Mouse (Mus musculus): Measurements from ENCODE around the gene Fsip1. TPM values are rescaled to one million over a fixed set of nuclear protein-coding genes. Genes with fewer than 3 reads are reported as not detected.

Gene Fsip1
- total RNA-seq, 2 experiments from 2014 or later = 0.07 TPM; not detected in 1

DNA sequence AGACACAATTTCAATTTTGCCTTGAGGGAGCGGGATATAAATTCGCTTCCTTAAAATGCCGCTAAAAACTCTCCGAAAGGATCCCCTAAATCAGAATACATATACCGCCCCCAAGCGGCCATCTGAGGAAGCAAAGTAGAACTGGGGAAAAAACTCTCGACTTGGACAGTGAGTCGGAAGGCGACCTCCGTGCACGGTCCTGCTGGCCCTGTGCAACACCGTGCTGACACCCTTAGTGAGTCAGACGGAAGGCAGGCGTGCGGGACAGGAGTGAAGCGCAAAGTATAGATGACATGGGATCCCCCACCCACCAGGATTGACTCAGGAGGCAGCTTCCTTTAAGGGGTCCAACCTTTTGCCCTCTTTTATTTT lies 145.7 kb downstream of the Fsip1 start:
- ATAC-seq (ENCODE audit: poor library complexity, severe bottlenecking) = peak; percentile 73

DNA sequence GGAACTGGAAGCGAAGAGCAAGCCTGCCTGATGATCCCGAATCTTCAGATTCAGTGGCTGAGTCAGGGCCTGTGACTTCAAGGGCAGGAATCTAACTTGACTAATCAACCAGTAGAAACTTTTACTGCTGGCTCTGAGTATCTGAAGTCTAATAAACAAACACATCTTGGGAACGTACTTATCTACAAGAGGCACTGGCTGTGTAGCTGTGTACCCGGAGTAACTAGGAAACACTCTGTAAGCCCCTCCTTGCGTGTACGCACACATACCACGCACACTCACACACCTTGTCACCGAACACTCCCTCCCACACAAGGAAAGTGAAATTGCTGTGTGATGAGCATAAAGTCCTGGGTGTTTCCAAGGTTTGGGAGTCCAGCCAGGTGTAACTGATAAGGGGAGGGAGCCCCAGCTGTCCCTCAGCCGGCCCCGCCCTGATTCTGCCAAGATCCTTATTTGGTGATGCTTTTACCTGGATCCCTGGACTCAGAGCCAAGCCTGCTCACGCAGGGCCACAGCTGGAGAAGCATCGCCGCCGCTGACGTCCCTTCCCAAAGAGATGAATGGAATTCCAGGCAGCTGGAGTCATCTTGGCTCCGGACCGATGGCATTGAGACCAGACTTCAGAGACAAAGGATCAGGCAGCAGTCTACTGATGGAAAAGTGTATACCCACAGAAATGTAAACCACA lies 146.4 kb downstream of the Fsip1 start:
- ATAC-seq (ENCODE audit: poor library complexity, severe bottlenecking) = no peak

DNA sequence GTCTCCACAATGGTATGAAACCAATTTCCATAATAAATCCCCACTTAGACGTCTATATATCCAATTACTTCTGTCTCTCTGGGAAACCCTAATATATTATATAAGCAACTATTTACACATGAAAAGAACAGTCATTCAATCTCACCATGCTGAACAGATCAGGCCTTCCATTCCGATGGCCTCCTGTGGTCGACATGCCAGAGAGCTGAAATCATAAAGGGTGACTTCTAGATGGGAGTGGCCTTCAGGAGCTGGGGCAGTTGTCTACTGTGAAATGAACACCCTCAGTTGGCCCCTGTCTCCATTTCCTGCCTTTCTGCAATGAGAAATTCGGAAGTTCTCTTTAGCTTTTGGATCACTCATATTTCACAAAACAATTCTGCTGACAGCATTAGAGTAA lies 154.6 kb downstream of the Fsip1 start:
- peak; percentile 45 for ATAC-seq (ENCODE audit: poor library complexity, severe bottlenecking)

DNA sequence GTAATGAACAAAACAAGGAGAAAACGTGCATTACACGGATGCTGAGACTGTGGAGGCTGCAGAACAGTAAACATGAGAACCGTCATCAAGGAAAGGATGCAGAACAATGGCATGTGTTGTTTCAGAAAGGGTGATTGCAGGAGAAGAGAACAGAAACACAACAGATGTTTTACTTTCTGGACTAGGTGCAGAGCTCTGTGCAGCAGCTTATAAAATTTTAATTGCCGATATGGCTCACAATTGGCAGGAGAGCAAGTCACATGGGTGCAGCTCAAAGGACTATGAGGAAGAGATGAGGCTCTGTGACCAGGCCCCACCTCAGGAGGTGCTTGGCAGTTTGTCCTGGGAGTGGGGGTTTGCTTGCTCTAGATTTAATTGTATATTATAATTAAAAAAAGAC lies 157.7 kb downstream of the Fsip1 start:
- no peak for ATAC-seq (ENCODE audit: poor library complexity, severe bottlenecking)

DNA sequence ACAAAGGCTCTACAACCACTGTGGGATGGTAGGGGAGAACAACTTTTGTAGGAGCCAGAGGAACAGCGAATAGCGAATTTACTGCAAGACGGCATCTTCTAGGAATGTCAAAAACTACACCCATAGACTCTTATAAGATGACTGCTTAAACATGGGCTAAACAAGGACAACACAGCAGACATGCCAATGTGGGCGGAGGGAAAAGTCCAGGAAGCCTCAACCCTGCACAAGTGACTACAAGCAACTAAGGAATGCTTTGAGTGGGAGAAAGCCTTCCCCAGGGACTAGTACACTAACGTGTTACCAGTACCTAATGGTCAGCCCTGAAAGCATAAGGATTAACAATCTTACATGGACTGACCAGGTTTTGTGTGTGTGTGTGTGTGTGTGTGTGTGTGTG lies 165.5 kb downstream of the Fsip1 start:
- ATAC-seq (ENCODE audit: poor library complexity, severe bottlenecking) = no peak

DNA sequence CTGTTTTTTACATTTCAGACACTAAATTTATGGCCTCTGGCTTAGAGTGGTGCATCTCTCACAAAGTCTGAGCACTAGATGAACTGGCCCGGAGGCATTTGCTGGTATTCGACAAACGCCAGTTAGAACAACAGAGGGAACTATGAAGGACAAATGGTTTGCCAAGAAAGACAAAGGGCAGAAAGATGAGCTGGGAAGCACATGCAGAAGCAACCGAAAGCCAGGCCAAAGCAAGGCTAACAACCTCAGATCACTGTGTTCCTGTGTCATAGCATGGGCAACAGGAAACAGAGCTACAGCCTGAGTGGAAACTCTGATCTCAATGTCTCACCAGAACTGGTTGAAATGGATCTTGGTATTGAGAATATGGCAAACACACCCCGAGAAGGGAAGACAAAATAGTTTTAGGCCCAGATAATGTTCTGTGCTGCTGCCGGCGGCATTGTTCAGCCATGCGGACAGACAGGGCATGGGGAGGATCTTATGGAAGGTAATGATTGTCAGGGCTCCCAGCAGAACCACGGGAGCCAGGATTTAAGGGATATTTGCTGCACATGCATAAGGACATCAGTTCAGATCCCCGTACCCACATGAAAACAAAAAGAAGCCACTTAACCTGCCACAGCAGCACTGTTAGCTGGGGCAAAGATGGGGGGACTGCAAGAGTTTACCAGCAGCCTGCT lies 169.6 kb downstream of the Fsip1 start:
- no peak for ATAC-seq (ENCODE audit: poor library complexity, severe bottlenecking)

DNA sequence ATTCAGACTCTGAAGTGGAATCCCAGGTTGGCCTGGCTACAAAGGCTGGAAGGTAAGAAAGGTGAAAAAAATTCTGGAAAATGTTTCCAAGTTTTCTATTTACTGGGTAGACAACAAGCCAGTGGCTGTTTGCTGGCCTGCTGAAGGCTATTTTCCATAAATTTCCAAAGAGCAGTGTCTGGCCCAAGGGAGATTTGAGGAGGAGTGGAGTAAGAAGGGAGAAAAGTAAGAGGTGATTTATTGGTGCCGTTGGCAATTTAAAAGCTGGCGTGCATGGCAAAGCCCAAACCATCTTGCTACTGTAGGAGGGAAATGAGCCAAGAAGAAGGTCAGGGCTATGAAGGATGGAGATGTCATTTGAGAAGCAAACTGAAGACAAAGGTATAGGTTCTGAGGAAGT lies 171.1 kb downstream of the Fsip1 start:
- no peak for ATAC-seq (ENCODE audit: poor library complexity, severe bottlenecking)

DNA sequence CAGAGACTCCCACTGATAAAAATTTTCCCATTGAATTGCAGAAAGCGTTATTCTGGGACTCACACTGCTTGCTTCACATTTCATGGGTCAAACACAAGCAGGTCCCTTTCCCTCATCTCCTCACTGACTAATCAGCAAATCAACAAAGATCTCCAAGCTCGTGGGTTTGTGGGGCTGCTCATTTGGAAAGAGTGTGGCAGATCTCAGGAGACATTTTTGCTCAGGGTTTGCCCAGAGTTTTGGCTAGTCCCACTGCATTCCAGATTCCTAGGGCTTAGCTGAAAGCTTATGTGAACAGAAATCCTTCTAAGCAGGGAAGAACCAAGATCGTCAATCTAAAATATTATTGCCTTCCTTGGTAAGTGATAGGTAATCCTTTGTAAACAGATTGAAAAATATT lies 172.1 kb downstream of the Fsip1 start:
- no peak for ATAC-seq (ENCODE audit: poor library complexity, severe bottlenecking)

DNA sequence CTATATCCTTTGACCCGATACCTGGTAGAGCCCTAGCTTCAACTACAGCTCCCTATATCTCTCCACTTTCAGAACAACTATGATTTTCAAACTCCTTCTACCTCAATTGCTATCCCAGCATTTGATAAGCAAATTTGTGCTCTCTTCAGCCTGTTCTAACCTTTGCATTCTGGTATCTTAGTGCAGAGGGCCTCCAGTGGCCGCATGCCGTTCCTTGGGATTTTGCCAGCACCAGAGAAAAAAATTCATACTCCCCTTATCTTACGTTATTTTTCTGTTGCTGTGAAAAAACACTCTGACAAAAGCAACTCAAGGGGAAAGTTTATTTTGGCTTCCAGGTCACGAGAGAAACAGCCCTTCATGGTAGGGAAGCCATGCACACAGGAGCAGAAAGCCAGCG lies 173.1 kb downstream of the Fsip1 start:
- no peak for ATAC-seq (ENCODE audit: poor library complexity, severe bottlenecking)

DNA sequence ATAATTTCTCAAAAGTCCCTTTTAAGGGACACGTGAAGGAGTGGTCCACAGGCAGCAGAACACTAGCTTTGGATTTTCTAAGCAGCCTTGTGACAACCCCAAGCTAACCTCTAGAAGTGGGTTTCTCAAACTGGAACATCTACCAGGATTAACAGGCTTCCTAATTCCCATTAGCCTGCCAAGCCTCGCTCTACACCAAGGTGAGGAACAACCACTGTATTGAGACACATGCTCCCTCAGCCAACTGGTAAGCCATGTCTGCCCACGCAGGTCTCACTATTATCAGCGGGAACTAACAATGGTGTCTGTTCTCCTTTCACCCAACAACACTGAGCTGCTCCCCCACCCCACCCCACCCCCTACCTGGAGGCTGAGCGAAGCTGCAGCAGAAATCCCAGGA lies 175.2 kb downstream of the Fsip1 start:
- no peak for ATAC-seq (ENCODE audit: poor library complexity, severe bottlenecking)

Other genes with a start within 250 kb of the Fsip1 start
- 27.3 and 28.8 TPM in 2 replicates for gene Thbs1, start 145.1 kb downstream of the Fsip1 start, total RNA-seq (2015)
- gene Thbs1, start 145.1 kb downstream of the Fsip1 start, total RNA-seq (2017) = 32.7 and 37.6 TPM in 2 replicates
- gene Gpr176, start 116.5 kb upstream of the Fsip1 start, total RNA-seq (2015) = not detected in 2 replicates
- gene Gpr176, start 116.5 kb upstream of the Fsip1 start, total RNA-seq (2017) = not detected in 2 replicates
- 5.8 and 7.1 TPM in 2 replicates for gene Eif2ak4, start 131.7 kb upstream of the Fsip1 start, total RNA-seq (2015)
- gene Eif2ak4, start 131.7 kb upstream of the Fsip1 start, total RNA-seq (2017) = 5.7 and 7.5 TPM in 2 replicates
- 160 and 173 TPM in 2 replicates for gene Srp14, start 222.7 kb upstream of the Fsip1 start, total RNA-seq (2015)
- gene Srp14, start 222.7 kb upstream of the Fsip1 start, total RNA-seq (2017) = 181 and 193 TPM in 2 replicates

Measured in megakaryocyte, adult 5-6 weeks (primary cell).